Mouse (Mus musculus): ENCODE results near the gene Olfr273. TPM values are rescaled to one million over a fixed set of nuclear protein-coding genes. Genes with fewer than 3 reads are reported as not detected.
"Not testable (repeated sequence)": the region's sequence is repeated elsewhere in the genome, so short reads cannot be mapped to it uniquely, and the experiment has no call there.

The Olfr273 gene
- total RNA-seq (2015; ENCODE audit: low replicate concordance) (not detected in 2 replicates), total RNA-seq (2017; ENCODE audit: low replicate concordance) (not detected in 2 replicates)

DNA sequence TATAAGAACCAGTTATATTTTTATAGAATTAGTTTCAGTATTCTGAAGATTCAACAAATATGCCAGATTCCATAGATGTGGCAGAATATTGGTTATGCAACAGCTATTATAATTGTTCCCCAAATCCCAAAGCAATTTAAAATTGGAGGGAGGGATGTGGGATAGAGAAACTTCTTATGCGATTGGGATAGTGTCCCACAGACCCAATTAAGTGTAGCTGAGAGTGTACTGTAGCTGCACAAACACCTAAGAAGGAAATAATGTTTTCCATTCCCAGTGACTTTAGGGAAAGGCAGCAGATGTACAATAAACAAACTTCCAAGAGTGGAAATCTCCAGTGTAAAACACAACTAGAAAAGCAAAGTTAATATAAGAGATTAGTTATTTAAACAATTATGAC, at the start of gene Olfr273:
Gene Olfr273 (minus strand): TSS at position 101 of the 400 bp plus-strand sequence.
- ATAC-seq (replicated peaks; ENCODE audit: low FRiP score, poor library complexity, severe bottlenecking): no peak

DNA sequence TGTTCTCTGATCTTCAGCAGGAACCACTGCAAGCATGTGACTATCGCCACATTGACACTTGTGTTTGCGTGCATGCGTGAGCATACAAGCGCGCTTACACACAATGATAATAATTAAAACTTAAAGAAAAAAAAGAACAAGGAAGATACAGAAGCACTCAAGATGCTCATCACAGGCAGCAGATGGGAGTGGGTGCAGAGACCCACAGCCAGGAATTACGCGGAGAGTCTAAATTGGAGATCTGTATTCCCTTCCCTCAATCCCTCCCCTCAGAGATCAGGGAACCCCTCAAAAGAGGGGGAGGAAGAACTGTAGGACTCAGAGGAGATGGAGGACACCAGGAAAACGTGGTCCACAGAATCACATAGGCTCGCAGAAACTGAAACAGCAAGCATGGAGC, 5.1 kb upstream of the Olfr273 start:
- no peak for ATAC-seq (replicated peaks; ENCODE audit: low FRiP score, poor library complexity, severe bottlenecking)

DNA sequence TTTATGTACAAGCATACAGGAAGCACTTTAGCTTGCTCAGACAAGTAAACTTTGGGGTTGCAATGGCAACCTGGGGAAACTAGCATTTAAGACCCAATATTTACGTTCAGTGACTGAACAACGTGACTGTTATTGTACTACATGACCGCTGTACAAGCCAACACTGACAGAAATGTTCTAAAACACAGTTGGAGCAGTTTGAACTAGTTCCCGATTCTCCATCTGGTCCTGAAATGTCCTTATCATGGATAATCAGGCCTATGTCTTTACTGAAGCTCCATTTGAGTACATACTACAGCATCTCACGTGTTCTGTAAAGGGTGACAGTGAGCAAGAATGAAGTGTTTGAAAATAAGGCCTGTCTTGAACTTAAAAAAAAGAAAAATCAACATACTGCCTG, 9.4 kb downstream of the Olfr273 start:
- no peak for ATAC-seq (replicated peaks; ENCODE audit: low FRiP score, poor library complexity, severe bottlenecking)

DNA sequence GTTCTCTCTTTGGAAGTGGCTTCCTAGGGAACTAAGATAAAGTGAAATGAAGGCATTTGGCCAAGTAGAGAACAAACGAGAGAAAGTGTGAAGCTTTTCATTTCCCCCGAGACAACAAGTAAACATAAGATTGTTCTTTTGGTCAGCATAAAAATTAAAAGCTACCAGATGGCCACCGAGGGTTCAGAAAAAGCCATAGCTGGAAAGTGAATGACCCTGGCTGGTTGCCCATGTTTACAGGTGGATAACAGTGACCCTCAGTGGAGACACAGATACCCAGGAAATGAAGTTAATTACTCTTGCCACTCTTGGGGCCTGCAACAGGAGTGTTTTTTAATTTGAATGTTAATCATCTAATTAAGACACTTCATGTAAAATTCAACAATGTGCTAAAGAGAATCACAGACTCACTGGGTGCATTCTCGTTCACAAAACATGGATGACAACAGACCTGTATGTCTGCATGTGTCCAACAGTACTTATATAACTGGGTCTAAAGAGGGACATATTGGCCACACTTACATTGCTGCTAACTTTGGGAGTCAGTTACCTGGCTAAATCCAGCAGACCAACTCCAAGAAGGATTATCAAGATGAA, 9.9 kb downstream of the Olfr273 start:
- no peak for ATAC-seq (replicated peaks; ENCODE audit: low FRiP score, poor library complexity, severe bottlenecking)

DNA sequence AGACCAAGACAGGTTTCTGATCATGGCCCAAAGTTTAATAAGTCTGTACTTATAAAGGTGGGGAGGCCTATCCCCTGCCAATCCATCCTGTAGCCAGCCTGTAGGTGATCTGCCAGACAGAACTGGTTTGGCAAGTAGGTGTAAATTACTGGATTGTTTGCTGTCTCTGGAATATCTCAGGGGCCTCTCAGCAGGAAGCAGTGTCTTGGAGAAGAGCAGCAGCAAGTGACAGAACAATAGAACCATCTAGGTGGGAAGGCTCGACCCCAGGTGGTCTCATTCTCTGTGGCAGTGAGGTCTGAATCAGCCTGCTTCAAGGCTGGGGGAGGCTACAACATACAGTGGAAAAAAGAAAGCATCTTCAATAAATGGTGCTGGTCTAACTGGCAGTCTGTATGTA, 13.6 kb downstream of the Olfr273 start:
- not testable (repeated sequence) for ATAC-seq (replicated peaks; ENCODE audit: low FRiP score, poor library complexity, severe bottlenecking)

- ATAC-seq (replicated peaks; ENCODE audit: low FRiP score, poor library complexity, severe bottlenecking): no peak
Measured at GRCm38 (mm10) chr4:52821375-52821774, 37.7 kb downstream of the Olfr273 start.

GRCm38 (mm10) chr4:52814304-52814703, 44.7 kb downstream of the Olfr273 start, which contains the start of gene Olfr275:
Gene Olfr275 (plus strand): TSS chr4:52814604.
- ATAC-seq (replicated peaks; ENCODE audit: low FRiP score, poor library complexity, severe bottlenecking): no peak

GRCm38 (mm10) chr4:52811871-52812270, 47.2 kb downstream of the Olfr273 start:
- ATAC-seq (replicated peaks; ENCODE audit: low FRiP score, poor library complexity, severe bottlenecking): no peak

Other genes with a start within 250 kb of the Olfr273 start
- gene Olfr275, start 44.6 kb downstream of the Olfr273 start, total RNA-seq (2015; ENCODE audit: low replicate concordance): not detected in 2 replicates
- not detected in 2 replicates for gene Olfr275, start 44.6 kb downstream of the Olfr273 start, total RNA-seq (2017; ENCODE audit: low replicate concordance)
- not detected in 2 replicates for gene Olfr272, start 59.9 kb upstream of the Olfr273 start, total RNA-seq (2015; ENCODE audit: low replicate concordance)
- not detected in 2 replicates for gene Olfr272, start 59.9 kb upstream of the Olfr273 start, total RNA-seq (2017; ENCODE audit: low replicate concordance)
- not detected in 2 replicates for gene Olfr270, start 105.3 kb upstream of the Olfr273 start, total RNA-seq (2015; ENCODE audit: low replicate concordance)
- gene Olfr270, start 105.3 kb upstream of the Olfr273 start, total RNA-seq (2017; ENCODE audit: low replicate concordance): not detected in 2 replicates
- not detected in 2 replicates for gene Nipsnap3a, start 130.0 kb upstream of the Olfr273 start, total RNA-seq (2015; ENCODE audit: low replicate concordance)
- gene Nipsnap3a, start 130.0 kb upstream of the Olfr273 start, total RNA-seq (2017; ENCODE audit: low replicate concordance): not detected in 2 replicates
- 8.8 and 13.3 TPM in 2 replicates for gene Nipsnap3b, start 152.6 kb upstream of the Olfr273 start, total RNA-seq (2015; ENCODE audit: low replicate concordance)
- gene Nipsnap3b, start 152.6 kb upstream of the Olfr273 start, total RNA-seq (2017; ENCODE audit: low replicate concordance): 7.8 and 8.4 TPM in 2 replicates

Measured in erythroid progenitor cell, adult 5-6 weeks (primary cell).